Mouse (Mus musculus) forebrain, postnatal 0 days (tissue): ENCODE results near the gene Slc15a3. TPM values are rescaled to one million over a fixed set of nuclear protein-coding genes. Genes with fewer than 3 reads are reported as not detected.

ENCODE experiments used
- ATAC-seq: fragments of 200-750 bp; cut with Nextera tagmentation; 2 replicates; pipeline ENCODE4 v1.8.0; 2017; ENCODE audit warnings: mild to moderate bottlenecking, moderate library complexity
- DNase-seq: peaks from one replicate; pipeline ENCODE4 v3.0.0-alpha.2; 2015
- H3K27ac ChIP-seq: fragments of 300-500 bp; sonication (generic); 2 replicates; pipeline ENCODE4 v1.5.1; 2014; ENCODE audit warnings: low read depth, mild to moderate bottlenecking, antibody characterized with exemption, low read length, moderate library complexity, mixed read lengths
- H3K27me3 ChIP-seq: fragments of 300-500 bp; sonication (generic); 2 replicates; pipeline ENCODE4 v1.6.1; 2014; ENCODE audit warnings: mild to moderate bottlenecking, low read length, mixed read lengths; ENCODE audit not compliant: insufficient read depth
- H3K36me3 ChIP-seq: fragments of 300-500 bp; sonication (generic); 2 replicates; pipeline ENCODE4 v1.6.1; 2014; ENCODE audit warnings: mild to moderate bottlenecking, moderate library complexity; ENCODE audit not compliant: insufficient read depth
- H3K4me1 ChIP-seq: fragments of 300-500 bp; sonication (generic); 2 replicates; pipeline ENCODE4 v1.6.1; 2014; ENCODE audit warnings: antibody characterized with exemption; ENCODE audit not compliant: insufficient read depth
- H3K4me2 ChIP-seq: fragments of 300-500 bp; sonication (generic); 2 replicates; pipeline ENCODE4 v1.6.1; 2014; ENCODE audit warnings: low read depth, mild to moderate bottlenecking, moderate library complexity
- H3K4me3 ChIP-seq: fragments of 300-500 bp; sonication (generic); 2 replicates; pipeline ENCODE4 v1.5.1; 2014; ENCODE audit warnings: low read depth, low read length, mixed read lengths
- H3K9ac ChIP-seq: fragments of 300-500 bp; sonication (generic); 2 replicates; pipeline ENCODE4 v1.6.1; 2014; ENCODE audit warnings: mild to moderate bottlenecking
- H3K9me3 ChIP-seq: fragments of 300-500 bp; sonication (generic); 2 replicates; pipeline ENCODE4 v1.6.1; 2016; ENCODE audit warnings: low read length
- CTCF ChIP-seq: sonication (generic); IDR thresholded peaks from 2 replicates; pipeline ENCODE4 v1.5.1; 2016; ENCODE audit warnings: antibody characterized with exemption, control low read depth, low read depth
- WGBS: fragments of 180-500 bp; shearing (Covaris S2); extraction: QIAGEN DNeasy Blood & Tissue Kit; methylation state at CpG from one replicate; pipeline ENCODE4 v1.1.7; 2014; 5-methylcytosine and 5-hydroxymethylcytosine counted together
- polyA plus RNA-seq: library from polyadenylated mRNA; unstranded; fragments of >200 nt; fragmentation: Nextera tagmentation; extraction: Ambion mirVana; gene quantifications from 2 replicates; pipeline ENCODE4 v1.2.1, GENCODE M21; 2015
- total RNA-seq: library from RNA; depleted of rRNA; stranded (reverse); fragments of >200 nt; gene quantifications from 2 replicates; pipeline ENCODE4 v1.2.3, GENCODE M21; 2014

The Slc15a3 gene
- total and polyA plus RNA-seq, 2 experiments from 2014 or later = 0.42 to 0.90 TPM

DNA sequence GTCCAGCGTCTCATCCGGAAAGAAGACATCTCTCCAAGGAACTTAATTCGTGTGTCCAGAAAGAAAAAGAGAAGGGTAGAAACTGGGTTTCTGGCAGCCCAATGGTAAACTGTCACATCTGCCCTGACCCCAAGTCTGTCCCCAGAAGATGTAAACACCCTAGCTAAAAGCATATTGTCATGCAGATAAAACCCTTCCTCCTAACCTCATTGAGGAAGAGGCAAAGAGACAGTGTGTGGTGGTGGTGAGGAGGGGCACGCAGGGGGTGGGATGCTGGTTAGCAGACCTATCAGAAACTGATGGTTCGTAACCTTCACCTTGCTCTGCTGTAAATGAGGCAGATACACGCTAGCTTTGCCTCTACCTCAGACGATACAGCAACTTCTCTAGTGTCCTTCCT, 18.2 kb upstream of the Slc15a3 start:
- no peaks in the 10 kb centered on the region for H3K4me1 ChIP-seq
- no peaks in the 10 kb centered on the region for H3K36me3 ChIP-seq
- DNase-seq (no peak), ATAC-seq (no peak)
- no peak overlapping the region for H3K4me2 ChIP-seq
- H3K27ac ChIP-seq = no peak overlapping the region
- no peaks in the 10 kb centered on the region for H3K9me3 ChIP-seq
- H3K4me3 ChIP-seq = no peak overlapping the region
- no peaks in the 10 kb centered on the region for H3K27me3 ChIP-seq
- WGBS = 73% methylated on average over 7 of the region's 7 CpGs
- H3K9ac ChIP-seq = no peak overlapping the region
- no peak for TF ChIP-seq CTCF

DNA sequence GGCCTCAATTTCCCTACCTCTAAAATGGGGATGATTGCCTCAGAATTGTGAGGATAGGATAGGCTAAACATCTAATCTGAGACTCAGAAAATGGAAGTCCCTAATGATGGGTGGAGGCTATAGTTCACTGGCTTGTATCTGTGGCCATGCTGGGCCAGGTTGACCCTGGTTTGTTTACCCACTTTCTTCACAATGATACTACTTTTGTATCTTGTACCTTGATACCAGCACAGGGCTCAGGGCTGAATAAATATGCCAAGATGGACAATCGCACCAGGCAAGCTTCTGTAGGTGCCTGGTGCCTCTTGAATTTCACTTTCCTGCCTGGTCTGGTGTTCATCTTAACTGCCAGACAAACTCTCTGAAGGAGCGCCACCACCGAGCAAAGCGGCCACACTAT, 17.0 kb upstream of the Slc15a3 start:
- H3K4me2 ChIP-seq = no peak overlapping the region
- no peaks in the 10 kb centered on the region for H3K27me3 ChIP-seq
- H3K27ac ChIP-seq = no peak overlapping the region
- TF ChIP-seq CTCF = no peak
- H3K36me3 ChIP-seq = no peaks in the 10 kb centered on the region
- no peaks in the 10 kb centered on the region for H3K9me3 ChIP-seq
- 96% methylated on average over 4 of the region's 4 CpGs for WGBS
- H3K9ac ChIP-seq = no peak overlapping the region
- no peaks in the 10 kb centered on the region for H3K4me1 ChIP-seq
- no peak overlapping the region for H3K4me3 ChIP-seq
- no peak for DNase-seq
- no peak for ATAC-seq

DNA sequence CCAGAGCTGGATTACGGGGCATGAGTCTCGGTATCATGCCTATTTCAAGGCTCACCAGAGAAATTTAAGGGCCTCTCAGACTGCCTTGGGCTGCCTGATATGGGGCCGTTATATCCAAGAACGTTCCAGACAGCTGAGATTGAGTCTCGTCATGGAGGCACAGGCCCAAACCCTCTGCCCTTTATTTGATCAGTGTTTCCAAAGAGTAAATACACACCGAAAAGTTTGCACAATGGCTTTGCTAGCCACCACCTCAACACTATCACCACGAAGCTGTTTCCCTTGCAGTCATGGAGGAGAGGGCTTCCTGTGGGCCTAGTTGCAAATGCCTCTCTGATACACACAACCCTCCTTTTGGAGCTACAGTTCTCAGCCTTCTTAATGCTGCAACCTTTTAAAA, 15.5 kb upstream of the Slc15a3 start:
- Histone ChIP-seq H3K9me3 (no peaks in the 10 kb centered on the region), H3K9ac (no peak overlapping the region), H3K36me3 (no peaks in the 10 kb centered on the region), H3K4me1 (no peaks in the 10 kb centered on the region), H3K27me3 (no peaks in the 10 kb centered on the region), H3K27ac (no peak overlapping the region), H3K4me3 (no peak overlapping the region), H3K4me2 (no peak overlapping the region)
- DNase-seq (no peak), ATAC-seq (no peak)
- WGBS = 93% methylated on average over 7 of the region's 7 CpGs
- TF ChIP-seq CTCF = no peak

DNA sequence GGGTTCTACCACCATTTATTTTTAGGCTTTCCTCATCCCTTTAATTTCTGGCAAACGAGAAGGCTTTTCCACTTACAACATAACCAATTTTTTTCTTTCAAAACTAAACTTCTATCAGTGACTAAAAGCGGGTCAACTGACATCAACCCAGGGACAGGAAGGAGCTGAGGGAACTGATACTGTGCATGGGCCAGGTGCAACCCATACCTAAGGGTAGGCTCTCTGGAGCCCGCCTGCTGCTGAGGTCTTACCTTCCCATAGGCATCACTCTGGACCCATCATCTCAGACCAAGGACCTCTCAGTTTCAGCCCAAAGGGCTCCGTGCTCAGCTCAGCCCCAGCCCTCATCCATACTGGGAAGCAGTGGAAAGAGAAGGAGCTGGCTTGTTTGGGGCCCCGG, 11.2 kb upstream of the Slc15a3 start:
- Histone ChIP-seq H3K4me1 (no peaks in the 10 kb centered on the region), H3K9me3 (no peaks in the 10 kb centered on the region), H3K27ac (no peak overlapping the region), H3K9ac (no peak overlapping the region), H3K4me2 (no peak overlapping the region), H3K4me3 (no peak overlapping the region), H3K36me3 (no peaks in the 10 kb centered on the region), H3K27me3 (no peaks in the 10 kb centered on the region)
- ATAC-seq (no peak), DNase-seq (no peak)
- WGBS = 88% methylated on average over 5 of the region's 5 CpGs
- no peak for TF ChIP-seq CTCF

DNA sequence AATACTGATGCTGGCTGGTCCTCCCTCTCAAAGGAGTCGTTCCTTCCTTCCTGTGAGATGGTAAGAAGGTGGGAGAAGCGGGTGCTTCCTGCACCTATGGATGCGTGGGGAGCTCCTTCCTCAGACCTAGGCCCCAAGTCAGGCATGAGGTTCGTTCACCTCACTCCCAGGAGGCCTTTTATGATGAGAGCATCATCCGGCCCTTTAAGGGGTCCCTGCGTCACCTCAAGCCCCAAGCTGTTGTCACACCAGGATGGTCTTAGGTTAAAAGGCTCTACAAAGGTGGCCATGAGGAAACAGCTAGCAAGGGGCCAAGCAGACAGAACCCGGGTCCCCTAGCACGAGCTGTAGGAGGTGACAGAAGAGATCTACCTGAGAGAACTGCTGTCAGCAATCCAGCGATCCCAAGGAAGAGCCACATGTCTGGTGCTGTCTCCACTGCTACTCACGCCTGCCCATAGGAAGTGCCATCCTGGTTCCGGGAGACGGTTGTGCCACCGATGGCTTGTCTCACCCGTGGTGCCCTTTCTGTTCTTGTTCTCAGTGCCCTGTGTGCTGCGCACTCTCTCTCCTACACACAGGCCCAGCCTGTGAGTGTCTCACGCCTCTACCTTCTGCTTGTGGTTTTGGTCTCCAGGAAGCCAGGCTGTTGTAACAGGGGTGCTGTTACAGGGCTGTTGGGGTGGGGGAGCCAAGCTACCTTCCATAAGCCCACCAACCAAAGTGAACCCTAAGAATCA, 9.9 kb upstream of the Slc15a3 start, which contains the start of gene Cd6:
TSS of gene Cd6 (minus strand) at position 623 of the 740 bp plus-strand sequence.
- H3K4me1 ChIP-seq = no peaks in the 10 kb centered on the region
- no peak within 1 kb of the TSS for H3K9ac ChIP-seq
- no peak within 1 kb of the TSS for H3K27ac ChIP-seq
- ATAC-seq (no peak), DNase-seq (no peak)
- no peak within 1 kb of the TSS for H3K4me3 ChIP-seq
- no peaks in the 10 kb centered on the region for H3K9me3 ChIP-seq
- TF ChIP-seq CTCF = no peak
- H3K36me3 ChIP-seq = no peaks in the 10 kb centered on the region
- 93% methylated on average over 16 of the region's 16 CpGs for WGBS
- no peaks in the 10 kb centered on the region for H3K27me3 ChIP-seq
- H3K4me2 ChIP-seq = no peak within 1 kb of the TSS

DNA sequence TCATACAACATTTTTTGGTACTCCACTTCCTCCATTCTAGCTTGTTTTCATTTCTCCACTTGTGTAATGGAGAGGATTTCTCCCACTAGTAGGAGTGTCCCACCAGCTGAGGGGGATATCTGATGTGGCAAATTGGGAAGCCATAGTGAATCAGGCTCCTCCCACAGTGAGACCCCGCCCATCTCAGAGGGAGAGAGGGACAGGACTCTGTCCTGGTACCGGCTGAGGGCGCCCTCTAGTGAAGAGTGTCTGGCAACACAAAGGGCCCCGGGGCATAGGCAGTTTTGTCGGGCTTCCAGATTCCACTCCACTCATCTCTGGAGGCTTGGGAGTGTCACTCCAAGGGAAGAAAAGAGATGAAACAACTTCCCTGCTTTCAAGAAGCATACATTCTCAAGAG, 8.1 kb upstream of the Slc15a3 start:
- H3K27me3 ChIP-seq = no peaks in the 10 kb centered on the region
- no peak overlapping the region for H3K4me2 ChIP-seq
- peak; percentile 49 for TF ChIP-seq CTCF
- H3K4me3 ChIP-seq = no peak overlapping the region
- peak; percentile 34 for DNase-seq
- peak; percentile 40; the same call in 1 of the 2 replicates for ATAC-seq
- H3K9me3 ChIP-seq = no peaks in the 10 kb centered on the region
- no peaks in the 10 kb centered on the region for H3K36me3 ChIP-seq
- H3K27ac ChIP-seq = no peak overlapping the region
- WGBS = 9% methylated on average over 5 of the region's 5 CpGs
- H3K9ac ChIP-seq = no peak overlapping the region
- no peaks in the 10 kb centered on the region for H3K4me1 ChIP-seq

DNA sequence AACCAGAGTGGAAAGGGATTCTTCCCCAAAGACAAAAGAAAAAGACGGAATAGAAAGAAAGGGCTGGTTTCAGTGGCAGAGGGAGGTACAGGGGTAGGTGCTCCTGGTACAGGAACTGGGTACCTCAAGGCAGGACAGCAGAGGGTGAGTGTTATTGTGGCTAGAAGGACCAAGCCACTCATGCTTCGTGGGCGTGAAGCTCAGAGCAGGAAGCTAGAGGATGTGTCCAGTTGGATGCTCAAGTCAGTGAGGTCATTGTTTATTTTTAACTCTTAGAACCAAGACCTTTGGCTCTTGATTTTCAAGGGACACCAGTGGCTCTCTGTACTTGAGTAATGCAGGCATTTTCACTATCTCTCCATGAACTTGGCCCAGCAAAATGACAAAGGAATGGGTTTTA, 7.5 kb upstream of the Slc15a3 start:
- Histone ChIP-seq H3K27ac (no peak overlapping the region), H3K4me2 (no peak overlapping the region), H3K36me3 (no peaks in the 10 kb centered on the region), H3K9me3 (no peaks in the 10 kb centered on the region), H3K4me3 (no peak overlapping the region), H3K4me1 (no peaks in the 10 kb centered on the region), H3K27me3 (no peaks in the 10 kb centered on the region), H3K9ac (no peak overlapping the region)
- no peak for TF ChIP-seq CTCF
- ATAC-seq (no peak), DNase-seq (no peak)
- 88% methylated on average over 3 of the region's 3 CpGs for WGBS
